Mouse (Mus musculus): ENCODE data around the gene Vsig2.

Gene Vsig2

GRCm38 (mm10) chr9:37536851-37537250 is 2.2 kb upstream of the Vsig2 start:
- DNase-seq: no peak

DNA sequence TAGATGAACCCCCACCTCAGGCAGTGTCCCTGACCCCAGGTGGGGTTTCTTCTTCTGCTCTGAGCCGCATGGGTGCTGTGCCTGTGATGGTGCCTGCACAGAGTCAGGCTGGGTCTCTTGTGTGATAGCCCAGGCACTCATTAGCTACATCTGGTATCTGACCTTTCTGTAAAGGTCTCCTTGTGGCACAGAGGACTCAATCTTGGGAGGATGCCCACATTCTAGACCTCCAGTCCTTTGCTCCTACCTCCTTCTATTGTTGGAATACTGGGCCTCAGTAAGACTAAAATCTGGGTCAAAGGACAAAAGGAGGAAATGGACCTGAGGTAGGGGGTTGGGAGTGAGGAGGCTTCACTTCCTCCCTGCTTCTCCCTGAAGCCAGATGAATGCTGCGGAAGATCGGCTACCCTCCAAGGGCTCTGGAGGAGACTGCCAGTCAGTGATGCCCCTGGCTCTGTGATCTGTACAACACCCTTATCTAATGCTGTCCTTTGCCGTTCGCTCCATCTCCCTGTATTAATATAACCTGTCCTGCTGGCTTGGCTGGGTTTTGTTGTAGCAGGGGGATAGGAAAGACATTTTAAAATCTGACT is 1.3 kb upstream of the Vsig2 start:
- no peak for DNase-seq

DNA sequence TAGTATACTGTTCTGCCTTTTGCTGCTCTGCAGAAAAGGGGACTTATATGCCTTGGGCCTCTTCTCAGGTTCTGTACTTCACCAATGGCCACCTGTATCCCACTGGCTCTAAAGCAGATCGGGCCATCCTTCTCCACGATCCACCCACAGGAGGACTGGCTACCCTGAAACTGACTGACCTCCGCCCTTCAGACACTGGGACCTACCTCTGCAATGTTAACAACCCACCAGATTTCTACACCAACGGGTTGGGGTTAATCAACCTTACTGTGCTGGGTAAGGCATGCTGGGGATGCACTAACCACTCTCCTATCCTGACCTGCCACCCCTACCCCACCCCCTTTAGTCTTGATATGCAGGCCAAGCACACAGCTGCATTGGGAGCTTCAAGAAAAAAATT is 1.2 kb downstream of the Vsig2 start:
- DNase-seq: no peak

DNA sequence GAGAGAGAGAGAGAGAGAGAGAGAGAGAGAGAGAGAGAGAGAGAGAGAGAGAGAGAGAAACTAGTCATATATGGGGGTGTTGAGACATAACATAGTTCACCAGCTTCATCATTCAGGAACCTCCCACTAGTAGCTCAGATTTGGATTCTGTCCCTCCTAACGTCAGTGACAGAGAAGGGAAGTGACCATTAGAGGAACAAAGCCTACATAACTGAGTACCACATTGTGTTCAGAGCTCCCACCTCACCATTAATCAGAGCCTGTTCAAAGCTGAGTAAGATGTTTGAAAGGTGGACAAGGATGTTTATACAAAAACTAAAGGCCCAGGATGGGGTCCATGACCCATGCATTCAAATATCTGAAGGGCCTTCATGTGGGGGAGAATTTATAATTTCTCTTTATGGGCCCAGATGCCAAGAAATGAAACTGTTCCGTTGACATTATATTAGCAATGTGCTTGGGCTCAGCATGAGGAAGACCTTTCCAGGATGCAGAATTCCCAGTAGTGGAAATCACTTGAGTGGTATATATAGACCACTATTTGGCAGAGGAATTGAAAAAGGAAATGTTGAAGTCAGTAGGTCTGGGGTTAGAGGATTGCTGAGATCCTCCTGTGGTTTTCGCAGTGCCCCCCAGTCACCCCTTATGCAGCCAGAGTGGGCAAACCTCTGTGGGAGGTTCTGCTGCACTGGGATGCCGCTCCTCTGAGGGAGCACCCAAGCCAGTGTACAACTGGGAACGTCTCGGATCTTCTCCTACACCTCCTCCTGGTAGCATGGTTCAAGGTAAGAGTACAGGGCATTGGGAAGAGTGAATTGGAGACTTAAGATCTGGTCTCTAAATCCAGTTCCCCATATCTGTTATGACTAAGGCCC is 1.9 kb downstream of the Vsig2 start:
- DNase-seq: no peak

GRCm38 (mm10) chr9:37541851-37542642 is 3.0 kb downstream of the Vsig2 start:
- DNase-seq: no peak

DNA sequence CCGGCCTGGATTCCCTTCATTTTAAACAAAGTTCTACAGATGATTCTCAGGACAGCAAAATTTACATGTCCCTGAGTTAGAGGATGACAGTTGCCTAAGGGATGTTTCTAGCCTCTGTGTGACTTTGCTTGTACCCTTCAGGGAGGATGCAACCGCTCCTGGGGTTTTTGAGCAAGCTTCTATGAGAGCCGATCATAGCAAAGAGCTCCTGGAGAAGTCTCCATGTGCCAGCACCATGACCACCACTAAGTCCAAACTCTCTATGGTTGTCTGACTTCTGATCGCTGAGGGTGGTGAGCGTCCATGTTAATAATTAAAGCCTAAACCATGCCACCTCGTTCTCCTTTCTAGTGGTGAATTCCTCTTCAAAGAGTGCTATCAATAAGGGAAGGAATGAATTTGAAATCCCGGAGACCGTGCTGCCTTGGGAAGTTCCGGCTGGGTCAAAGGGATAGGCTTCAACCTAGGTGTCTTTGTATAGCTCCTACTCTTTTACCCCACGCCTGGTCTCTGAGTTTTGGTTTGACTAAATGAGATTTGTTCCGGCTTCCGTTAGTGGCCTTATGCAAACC is 4.9 kb downstream of the Vsig2 start:
- no peak for DNase-seq

GRCm38 (mm10) chr9:37544447-37545165 is 5.6 kb downstream of the Vsig2 start:
- DNase-seq: peak; percentile 81 to 87

- peak in 1 of 2 experiments; percentile 36 for DNase-seq
Measured at GRCm38 (mm10) chr9:37545166-37545610, 6.1 kb downstream of the Vsig2 start.

DNA sequence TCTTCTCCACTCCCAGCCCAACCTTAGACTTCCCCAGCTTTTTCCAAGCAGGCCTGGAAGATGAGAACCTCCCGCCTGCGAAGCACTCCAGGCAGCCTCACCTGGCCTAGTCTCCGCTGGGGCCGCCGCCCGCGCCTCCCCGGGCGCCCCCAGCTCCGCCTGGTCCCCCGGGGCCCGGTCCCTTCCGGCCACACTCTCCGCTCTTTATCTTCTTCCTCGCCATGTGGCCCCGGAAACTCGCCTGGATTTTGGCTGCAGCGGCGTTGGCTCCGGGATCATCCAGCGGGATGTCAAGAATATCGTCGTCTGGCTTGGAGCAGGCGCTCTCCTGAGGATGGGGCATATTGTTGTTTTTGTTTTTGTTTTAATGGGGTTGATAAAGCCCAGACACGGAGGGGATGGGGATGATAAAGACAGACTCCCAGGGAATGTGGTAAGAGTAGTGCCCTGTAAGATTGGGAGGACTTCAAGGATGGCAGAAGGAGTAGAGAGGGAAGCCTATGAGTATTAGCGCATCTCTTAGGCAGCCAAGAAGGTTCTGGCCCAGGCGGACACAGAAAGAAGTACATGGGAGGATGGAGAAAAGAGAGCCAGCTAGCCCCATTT is 6.9 kb downstream of the Vsig2 start:
- DNase-seq: no peak

DNA sequence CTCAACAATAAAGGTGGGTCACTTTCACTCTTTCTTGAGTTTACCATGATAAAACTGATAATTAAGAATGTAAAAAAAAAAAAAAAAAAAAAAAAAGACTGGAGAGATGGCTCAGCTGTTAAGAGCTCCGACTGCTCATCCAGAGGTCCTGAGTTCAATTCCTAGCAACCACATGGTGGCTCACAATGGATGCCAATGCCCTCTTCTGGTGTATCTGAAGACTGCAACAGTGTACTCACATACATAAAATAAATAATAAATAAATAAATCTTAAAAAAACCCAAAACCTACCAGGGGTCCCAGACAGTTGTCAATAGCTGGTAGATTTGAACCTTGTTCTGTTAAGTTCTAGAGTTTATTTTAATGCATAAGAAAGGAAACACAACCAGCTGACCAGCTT is 7.8 kb downstream of the Vsig2 start:
- no peak for DNase-seq

- DNase-seq: no peak
Measured at GRCm38 (mm10) chr9:37550435-37550834, 11.4 kb downstream of the Vsig2 start.

DNA sequence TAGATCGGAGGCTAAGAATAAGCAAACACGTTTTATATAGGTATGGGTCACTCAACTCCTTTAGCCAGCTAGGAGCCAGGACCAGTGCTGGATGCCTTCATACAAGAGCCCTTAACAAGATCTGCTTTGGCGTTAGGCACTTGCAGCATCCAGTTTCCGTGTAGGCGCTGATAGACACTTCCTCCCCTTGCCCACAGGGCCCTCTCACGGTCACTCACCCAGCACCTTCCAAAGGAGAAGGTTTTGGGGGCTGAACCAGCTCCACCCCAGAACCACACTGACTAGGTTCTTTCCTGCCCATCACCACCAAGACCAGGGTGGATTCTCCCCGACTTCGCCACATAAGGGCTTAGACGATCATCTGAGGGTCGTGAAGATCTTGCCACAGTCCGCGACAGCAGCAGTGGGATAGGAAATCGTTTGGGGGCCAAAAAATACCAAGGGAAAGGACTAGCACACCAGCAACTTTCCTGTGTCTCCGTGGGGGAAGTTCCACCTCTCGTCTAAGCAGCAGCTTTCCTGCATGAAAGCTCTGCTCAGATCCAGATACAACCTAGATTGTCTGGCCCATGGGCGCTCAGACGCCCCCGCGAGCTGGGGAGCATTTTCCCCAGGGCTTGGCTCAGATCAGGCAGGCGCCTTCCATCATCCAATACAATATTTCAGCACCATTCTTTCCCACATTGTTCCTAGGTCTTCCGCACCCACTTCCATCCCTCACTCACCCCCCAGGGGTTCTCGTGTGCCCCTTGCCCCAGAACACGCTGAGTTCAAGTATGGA is 12.9 kb downstream of the Vsig2 start:
- DNase-seq: no peak

- DNase-seq: peak; percentile 88 to 92
Measured at GRCm38 (mm10) chr9:37552536-37553293, 13.7 kb downstream of the Vsig2 start, which contains the start of gene Nrgn. Nrgn (minus strand) TSS chr9:37552904.

- no peak for DNase-seq
Measured at GRCm38 (mm10) chr9:37554279-37554678, 15.2 kb downstream of the Vsig2 start.

DNA sequence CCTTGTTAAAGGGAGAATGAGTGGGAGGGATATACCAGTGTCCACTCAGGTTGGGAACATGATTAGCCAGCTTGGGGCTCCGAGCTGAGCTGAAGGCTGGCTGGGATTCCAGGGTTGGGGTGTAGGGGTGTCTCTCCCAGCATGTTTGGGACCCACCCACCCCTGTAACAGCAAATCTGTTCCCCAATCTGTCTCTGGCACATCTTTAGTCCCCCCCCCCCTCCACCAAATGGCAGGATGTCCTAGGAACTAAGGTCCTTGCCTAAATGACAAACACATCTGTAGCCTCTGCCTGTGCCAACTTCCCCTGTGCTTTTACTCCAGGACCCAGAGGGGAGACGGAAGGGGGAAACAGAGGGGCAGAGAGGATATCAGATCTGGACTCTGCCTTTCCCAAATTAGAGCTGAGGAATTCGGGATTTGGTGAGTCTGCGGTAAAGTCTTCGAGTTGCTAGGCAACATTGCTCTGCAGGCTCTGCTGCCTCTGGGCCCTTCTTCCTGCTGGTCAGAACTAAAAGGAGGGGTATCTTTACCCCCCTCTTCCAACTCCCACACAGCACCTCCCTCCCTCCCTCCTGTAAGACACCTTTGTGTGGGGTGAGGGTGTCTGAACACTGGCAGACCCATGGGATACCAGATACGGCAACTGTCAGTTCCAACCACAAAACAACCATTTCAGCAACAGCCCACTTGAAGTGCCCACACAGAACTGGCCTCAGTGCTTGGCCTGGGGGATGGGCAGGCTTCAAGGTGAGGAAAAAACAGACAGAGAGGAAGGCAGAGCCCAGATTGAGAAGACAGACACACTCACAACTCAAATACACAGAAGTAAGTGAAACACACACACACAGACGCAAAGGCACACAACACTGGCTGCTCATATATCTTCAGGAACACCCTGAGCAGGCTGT is 16.0 kb downstream of the Vsig2 start, which contains the start of gene Siae:
Gene Siae (plus strand): TSS at position 861 of the 911 bp plus-strand sequence.
- no peak for DNase-seq

GRCm38 (mm10) chr9:37556366-37556765 is 17.3 kb downstream of the Vsig2 start:
- no peak for DNase-seq

DNA sequence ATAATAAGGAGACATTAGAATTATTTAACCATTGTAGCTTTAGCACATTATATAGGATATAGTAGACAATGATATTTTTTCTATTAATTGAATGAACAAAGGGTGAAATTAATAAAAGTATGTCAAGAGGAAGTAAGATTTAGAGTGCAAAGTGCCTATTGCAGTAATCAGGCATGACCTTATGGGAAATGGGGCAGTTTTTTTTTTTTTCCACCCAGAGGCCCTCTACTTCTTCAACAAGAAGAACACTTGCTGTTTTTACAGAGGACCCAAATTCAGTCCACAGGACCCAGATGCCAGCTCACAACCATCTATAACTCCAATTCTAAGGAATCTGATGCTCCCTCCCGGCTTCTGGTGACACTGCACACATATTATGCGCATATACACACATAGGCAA is 21.6 kb downstream of the Vsig2 start:
- DNase-seq: no peak

- DNase-seq: no peak
Measured at GRCm38 (mm10) chr9:37563805-37564204, 24.8 kb downstream of the Vsig2 start.

GRCm38 (mm10) chr9:37567019-37567418 is 28.0 kb downstream of the Vsig2 start:
- no peak for DNase-seq
